Mouse (Mus musculus) midbrain, embryonic 11.5 days (tissue): Measurements from ENCODE around the gene Snap91. TPM values are rescaled to one million over a fixed set of nuclear protein-coding genes. Genes with fewer than 3 reads are reported as not detected.

ENCODE experiments used
- polyA plus RNA-seq: library from polyadenylated mRNA; unstranded; fragments of >200 nt; fragmentation: Nextera tagmentation; extraction: Ambion mirVana; gene quantifications from 2 replicates; pipeline ENCODE4 v1.2.1, GENCODE M21; 2014

Gene Snap91
- polyA plus RNA-seq, 1 experiment from 2014 or later, result 12.2 TPM

Other genes with a start within 250 kb of the Snap91 start
- 14.3 and 16.1 TPM in 2 replicates for gene Me1, start 184.7 kb downstream of the Snap91 start, polyA plus RNA-seq
- 1.4 and 1.9 TPM in 2 replicates for gene Prss35, start 137.0 kb downstream of the Snap91 start, polyA plus RNA-seq
- 0.63 and 0.67 TPM in 2 replicates for gene Ripply2, start 134.9 kb upstream of the Snap91 start, polyA plus RNA-seq
- 126 and 134 TPM in 2 replicates for gene Cyb5r4, start 141.4 kb upstream of the Snap91 start, polyA plus RNA-seq